Mouse (Mus musculus): ENCODE measurements at regions not wholly inside any gene's neighbourhood (a gene's known extent, or its start where the extent isn't known, plus 50 kb on each side); places are given as distances from the start of the nearest gene placed in this dataset.

- no peak for DNase-seq (ENCODE audit: low spot score)
These were observed 115.6 kb downstream of the Gas1 start for GRCm38 (mm10) chr13:60061589-60061988.

- DNase-seq (ENCODE audit: low spot score), result no peak
These were observed 119.3 kb downstream of the Gas1 start for GRCm38 (mm10) chr13:60057761-60058274.

DNA sequence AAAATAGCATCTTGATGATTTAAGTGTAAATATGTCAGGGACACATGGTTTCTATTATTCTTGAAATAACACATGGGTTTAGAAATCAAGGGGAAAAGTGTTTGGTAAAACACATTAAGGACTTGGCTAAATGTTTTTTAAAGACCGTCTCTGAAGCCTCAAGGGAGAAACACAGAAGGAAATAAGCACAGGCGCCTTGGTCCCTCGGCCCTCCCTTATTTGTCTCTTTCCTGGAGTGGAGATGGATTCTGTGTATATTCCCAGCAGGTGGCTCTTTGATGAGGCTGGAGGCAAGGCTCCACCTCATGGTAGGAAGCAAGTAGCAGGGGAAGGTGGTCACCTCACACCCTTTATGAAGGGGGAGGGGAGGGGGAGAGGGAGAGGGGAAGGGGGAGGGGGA is 122.6 kb downstream of the Gas1 start:
- DNase-seq (ENCODE audit: low spot score), result peak; percentile 34

DNA sequence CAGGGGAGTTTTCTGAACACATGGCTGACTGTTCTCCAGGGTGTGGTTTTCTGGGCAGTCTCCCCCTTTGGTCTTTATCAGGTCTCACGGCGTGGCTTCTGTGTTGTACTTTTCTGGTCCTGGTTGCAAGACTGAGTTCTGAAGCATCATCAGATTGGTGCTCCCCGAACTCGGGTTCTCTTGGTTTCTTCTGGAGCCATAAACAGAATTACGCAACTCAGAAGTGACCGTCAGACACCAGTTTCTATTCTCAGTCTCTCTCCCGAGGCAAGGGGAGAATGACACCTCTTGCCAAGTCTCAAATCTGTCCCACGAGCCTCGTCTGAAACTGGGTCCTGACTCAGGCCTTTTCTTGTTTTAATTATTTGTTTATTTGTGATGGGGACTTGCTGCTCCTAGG is 123.1 kb downstream of the Gas1 start:
- peak; percentile 58 for DNase-seq (ENCODE audit: low spot score)

- DNase-seq (ENCODE audit: low spot score), result no peak
These were observed 125.3 kb downstream of the Gas1 start for GRCm38 (mm10) chr13:60051866-60052265.

DNA sequence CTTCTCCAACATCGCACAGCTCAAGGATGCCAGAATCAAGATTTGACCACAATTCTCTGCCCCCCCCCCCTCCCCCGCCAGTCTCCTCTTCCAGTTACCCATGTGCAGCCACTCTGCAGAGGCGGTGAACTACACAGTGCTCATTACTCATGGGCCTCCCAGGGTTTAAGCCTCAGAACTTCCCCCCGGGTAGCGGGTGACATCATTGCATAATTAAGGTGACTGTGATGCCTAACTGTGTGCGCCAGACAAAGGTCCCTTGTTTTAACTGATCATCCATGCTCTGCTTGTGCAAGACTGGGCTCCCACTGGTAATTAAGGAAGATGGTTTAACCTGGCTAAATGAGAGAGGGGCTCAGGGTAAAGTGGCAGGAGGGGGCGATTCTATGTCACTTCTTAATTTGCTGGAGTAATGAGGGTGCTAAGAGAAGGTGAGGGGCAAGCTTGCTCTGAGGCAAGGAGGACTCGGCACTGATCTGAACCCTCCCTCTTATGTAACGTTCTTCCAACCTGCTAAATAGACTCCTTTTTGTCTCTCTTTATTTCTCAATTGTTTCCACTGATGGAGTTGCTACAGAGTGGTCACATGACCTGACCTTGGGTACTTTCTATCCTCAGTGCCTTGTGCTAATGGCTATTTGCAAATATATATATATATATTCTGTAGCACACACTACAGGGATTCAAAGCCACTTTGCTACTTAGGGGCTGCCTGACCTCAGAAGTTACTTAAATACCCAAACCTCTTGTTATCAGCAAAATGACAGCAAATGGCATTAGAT is 126.2 kb downstream of the Gas1 start:
- no peak for DNase-seq (ENCODE audit: low spot score)

- DNase-seq (ENCODE audit: low spot score), result no peak
These were observed 127.5 kb downstream of the Gas1 start for GRCm38 (mm10) chr13:60049703-60050102.

GRCm38 (mm10) chr13:60047791-60048730 is 129.1 kb downstream of the Gas1 start:
- DNase-seq (ENCODE audit: low spot score), result no peak

GRCm38 (mm10) chr13:60045752-60046151 is 131.4 kb downstream of the Gas1 start:
- no peak for DNase-seq (ENCODE audit: low spot score)

GRCm38 (mm10) chr13:60044876-60045275 is 132.3 kb downstream of the Gas1 start:
- no peak for DNase-seq (ENCODE audit: low spot score)

DNA sequence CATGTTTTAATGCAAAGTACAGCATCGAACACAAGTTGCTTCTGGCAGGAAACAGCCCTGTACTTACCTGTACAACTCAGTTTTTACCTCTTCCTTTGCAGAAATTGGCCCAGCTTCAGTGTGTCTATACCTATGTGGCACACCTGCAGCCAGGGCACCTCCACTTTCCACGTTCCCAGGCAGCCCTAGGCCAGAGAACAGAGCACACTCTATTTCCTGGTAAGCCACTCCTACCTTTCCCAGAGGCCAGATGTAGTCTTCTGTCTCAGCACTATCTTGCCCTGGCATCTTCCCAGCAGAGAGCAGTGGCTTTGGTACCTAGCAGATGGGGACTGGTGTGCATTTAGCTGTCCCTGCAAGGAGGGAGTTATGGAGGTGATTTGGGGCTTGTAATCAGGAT is 134.7 kb downstream of the Gas1 start:
- DNase-seq (ENCODE audit: low spot score), result no peak

- no peak for DNase-seq (ENCODE audit: low spot score)
These were observed 141.5 kb downstream of the Gas1 start for GRCm38 (mm10) chr13:60035536-60036130.

- no peak for DNase-seq (ENCODE audit: low spot score)
These were observed 144.0 kb downstream of the Gas1 start for GRCm38 (mm10) chr13:60033116-60033515.

- DNase-seq (ENCODE audit: low spot score), result peak; percentile 51
These were observed 144.6 kb downstream of the Gas1 start for GRCm38 (mm10) chr13:60032586-60032985.

DNA sequence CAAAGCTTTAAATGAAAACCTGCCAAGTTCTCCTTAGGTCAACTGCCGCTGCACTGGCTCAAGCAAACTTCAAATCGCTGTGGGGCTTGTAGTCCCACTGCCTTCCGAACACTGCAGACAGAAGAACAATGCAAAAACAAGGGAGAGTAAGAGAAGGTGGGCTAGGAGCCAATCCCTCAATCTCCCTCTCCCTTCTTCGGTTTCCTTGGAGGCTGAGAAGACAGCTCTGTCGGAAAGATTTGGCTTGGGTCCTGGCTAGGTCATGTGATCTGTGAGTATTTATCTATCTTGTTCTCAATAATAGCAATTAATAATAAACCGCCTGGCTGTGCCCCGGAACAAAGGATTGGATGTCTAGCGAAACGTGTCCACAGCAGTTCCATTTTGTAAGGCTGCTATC is 147.6 kb downstream of the Gas1 start:
- DNase-seq (ENCODE audit: low spot score), result peak; percentile 36

GRCm38 (mm10) chr13:60020175-60020487 is 157.0 kb downstream of the Gas1 start:
- DNase-seq (ENCODE audit: low spot score), result no peak

- peak; percentile 78 for DNase-seq (ENCODE audit: low spot score)
These were observed 157.6 kb downstream of the Gas1 start for GRCm38 (mm10) chr13:60019291-60020174.

DNA sequence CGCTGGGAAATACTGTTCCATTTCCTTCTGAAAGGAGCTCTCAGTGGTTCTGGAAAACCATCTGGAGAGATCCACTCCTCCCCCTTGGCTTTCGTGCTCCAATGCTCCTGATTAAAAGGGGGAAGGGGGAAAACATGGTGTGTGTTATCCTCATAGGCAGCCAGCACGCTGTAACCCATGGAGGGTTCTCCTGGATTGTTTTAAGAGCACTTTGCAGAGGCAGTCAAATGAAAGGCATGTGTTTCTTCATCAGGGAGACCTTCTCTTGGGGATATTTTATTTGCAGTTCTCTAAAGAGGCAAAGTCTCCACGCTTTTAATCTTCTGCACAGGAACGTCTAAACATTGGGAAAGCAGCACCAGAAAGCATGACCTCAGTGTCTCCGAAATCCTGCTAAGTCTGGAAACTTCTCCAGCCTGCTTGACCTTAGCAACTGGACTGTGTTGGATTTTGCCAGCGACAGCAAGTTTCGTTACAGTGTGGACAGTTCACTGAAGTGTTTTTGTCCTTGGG is 161.3 kb downstream of the Gas1 start:
- DNase-seq (ENCODE audit: low spot score), result peak; percentile 65

GRCm38 (mm10) chr13:60012046-60012813 is 164.9 kb downstream of the Gas1 start:
- peak; percentile 66 for DNase-seq (ENCODE audit: low spot score)

DNA sequence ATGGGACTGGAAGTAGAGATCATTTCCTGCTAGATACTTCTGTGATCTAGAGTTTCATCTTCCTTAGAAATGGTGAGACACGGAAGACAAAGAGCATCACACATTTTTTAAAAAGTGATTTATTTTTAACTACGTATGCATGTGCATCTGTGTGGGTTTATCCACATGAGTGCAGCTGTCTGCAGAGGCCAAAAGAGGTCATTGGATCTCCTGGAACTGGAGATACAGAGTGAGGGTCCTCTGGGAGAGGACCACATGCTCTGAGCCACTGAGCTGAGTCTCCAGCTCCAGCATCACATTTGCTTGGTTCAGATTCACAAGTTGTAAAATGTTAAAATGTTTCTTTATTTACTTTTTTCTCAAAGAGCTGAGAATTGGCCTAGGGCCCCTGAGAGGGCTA is 166.1 kb downstream of the Gas1 start:
- DNase-seq (ENCODE audit: low spot score), result no peak

Data from gastrocnemius, adult 18-20 months (tissue).